ENCODE assay signal across 10 mouse cellular contexts in genomic region chr7:46482099-46482531, GRCm38 (mm10).
DNase-seq lines count a peak whose midpoint lies in the region; ATAC-seq and TF ChIP-seq lines count a peak whose summit lies in the region.
"Had no signal": no experiment of that assay in that cellular context is flagged by ENCODE, and none has a peak within 500 bp of the region (broad histone marks: within the 10 kb centered on the region; RNA-seq: fewer than 3 reads in every experiment).

No protein-coding gene starts in this region.

- no peak overlapping the region for H3K4me2 ChIP-seq in midbrain, embryonic 11.5 days
- H3K4me2 ChIP-seq in midbrain, embryonic 13.5 days (replicated peaks) = no peak overlapping the region
- no peak overlapping the region for H3K4me2 ChIP-seq in intestine, postnatal 0 days (replicated peaks; ENCODE audit: low read depth)
- no peak overlapping the region for H3K4me2 ChIP-seq in forebrain, embryonic 12.5 days
- H3K4me2 ChIP-seq: forebrain, embryonic 15.5 days had no signal

- no peak overlapping the region for H3K27ac ChIP-seq in midbrain, embryonic 11.5 days (ENCODE audit: low read depth, low read length)
- H3K27ac ChIP-seq in midbrain, embryonic 13.5 days = no peak overlapping the region
- peak overlapping the region; percentile 29; the same call in 1 of the 2 replicates for H3K27ac ChIP-seq in intestine, postnatal 0 days (ENCODE audit: low read depth, low read length)
- H3K27ac ChIP-seq in small intestine, adult 2 months (ENCODE audit: insufficient read depth, low read depth, low read length) = 0 out of 2 replicates have a peak overlapping the region, but pooled peaks have one; percentile 21
- no peak overlapping the region for H3K27ac ChIP-seq in forebrain, embryonic 12.5 days
- H3K27ac ChIP-seq: forebrain, embryonic 15.5 days had no signal

- no peaks in the 10 kb centered on the region for H3K4me1 ChIP-seq in midbrain, embryonic 11.5 days (ENCODE audit: control insufficient read depth, insufficient read depth, low read length)
- H3K4me1 ChIP-seq in midbrain, embryonic 13.5 days (replicated peaks) = peaks cover 12% of the 10 kb centered on the region
- no peaks in the 10 kb centered on the region for H3K4me1 ChIP-seq in intestine, postnatal 0 days (replicated peaks; ENCODE audit: control insufficient read depth, insufficient read depth, low read length)
- peaks cover 8% of the 10 kb centered on the region; the same call in 1 of the 2 replicates for H3K4me1 ChIP-seq in small intestine, adult 2 months (ENCODE audit: control insufficient read depth, insufficient read depth, insufficient read length, low read length)
- H3K4me1 ChIP-seq in forebrain, embryonic 12.5 days = peaks cover 5% of the 10 kb centered on the region; the same call in 1 of the 2 replicates

- no peak for ATAC-seq in midbrain, embryonic 11.5 days (ENCODE audit: low FRiP score)
- no peak for ATAC-seq in midbrain, embryonic 13.5 days
- 0 out of 2 replicates have a peak, but pooled peaks have one; percentile 36 for ATAC-seq in intestine, postnatal 0 days
- no peak; the same call in 1 of the 2 replicates for ATAC-seq in forebrain, embryonic 12.5 days (ENCODE audit: low FRiP score)
- ATAC-seq: forebrain, embryonic 15.5 days had no signal

- H3K4me3 ChIP-seq in midbrain, embryonic 11.5 days (ENCODE audit: low read depth, low read length) = no peak overlapping the region
- no peak overlapping the region for H3K4me3 ChIP-seq in midbrain, embryonic 13.5 days (replicated peaks)
- no peak overlapping the region for H3K4me3 ChIP-seq in intestine, postnatal 0 days (ENCODE audit: low read depth, low read length)
- H3K4me3 ChIP-seq in small intestine, adult 2 months (ENCODE audit: low read depth, low read length) = no peak overlapping the region
- H3K4me3 ChIP-seq in forebrain, embryonic 12.5 days (replicated peaks) = no peak overlapping the region
- H3K4me3 ChIP-seq: forebrain, embryonic 15.5 days had no signal

- H3K9me3 ChIP-seq in midbrain, embryonic 11.5 days (ENCODE audit: control insufficient read depth, low read length) = no peaks in the 10 kb centered on the region
- no peaks in the 10 kb centered on the region for H3K9me3 ChIP-seq in midbrain, embryonic 13.5 days
- H3K9me3 ChIP-seq in intestine, postnatal 0 days (ENCODE audit: control insufficient read depth) = no peaks in the 10 kb centered on the region
- H3K9me3 ChIP-seq in forebrain, embryonic 12.5 days = no peaks in the 10 kb centered on the region
- H3K9me3 ChIP-seq: forebrain, embryonic 15.5 days had no signal

- H3K9ac ChIP-seq in midbrain, embryonic 11.5 days (ENCODE audit: low read length) = no peak overlapping the region
- H3K9ac ChIP-seq in midbrain, embryonic 13.5 days (replicated peaks) = no peak overlapping the region
- H3K9ac ChIP-seq in intestine, postnatal 0 days (ENCODE audit: low read depth, low read length) = no peak overlapping the region
- no peak overlapping the region for H3K9ac ChIP-seq in forebrain, embryonic 12.5 days
- H3K9ac ChIP-seq: forebrain, embryonic 15.5 days had no signal

- no peak for TF ChIP-seq POLR2A in small intestine, adult 2 months (IDR thresholded peaks at IDR 0.05; ENCODE audit: low read depth, low read length)

- no peaks in the 10 kb centered on the region for H3K27me3 ChIP-seq in midbrain, embryonic 11.5 days (ENCODE audit: control insufficient read depth, insufficient read depth, low read length)
- no peaks in the 10 kb centered on the region for H3K27me3 ChIP-seq in midbrain, embryonic 13.5 days
- no peaks in the 10 kb centered on the region for H3K27me3 ChIP-seq in intestine, postnatal 0 days (replicated peaks; ENCODE audit: control insufficient read depth, insufficient read depth, low read length)
- H3K27me3 ChIP-seq in small intestine, adult 2 months (ENCODE audit: control insufficient read depth, insufficient read depth, low read length) = no peaks in the 10 kb centered on the region
- no peaks in the 10 kb centered on the region for H3K27me3 ChIP-seq in forebrain, embryonic 12.5 days
- H3K27me3 ChIP-seq: forebrain, embryonic 15.5 days had no signal

- WGBS in midbrain, embryonic 11.5 days = 71% methylated on average over 2 of the region's 2 CpGs
- WGBS in midbrain, embryonic 13.5 days = 78% methylated on average over 2 of the region's 2 CpGs
- WGBS in intestine, postnatal 0 days = 25% methylated on average over 2 of the region's 2 CpGs
- WGBS in small intestine, adult 2 months = 53% methylated on average over 2 of the region's 2 CpGs
- WGBS in forebrain, embryonic 12.5 days = 81% methylated on average over 2 of the region's 2 CpGs

- DNase-seq in midbrain, embryonic 11.5 days (ENCODE audit: low spot score, missing footprints) = peak; percentile 56
- DNase-seq in heart, adult 18-20 months = peak; percentile 66 to 88
- no peak for DNase-seq in cerebellum, postnatal 25 days
- no peak for DNase-seq in ovary, postnatal 10 days (ENCODE audit: low spot score)
- DNase-seq: right cerebral cortex, postnatal 4 days had no signal

- H3K36me3 ChIP-seq in midbrain, embryonic 11.5 days (ENCODE audit: control insufficient read depth, insufficient read depth, low read length) = no peaks in the 10 kb centered on the region
- no peaks in the 10 kb centered on the region for H3K36me3 ChIP-seq in midbrain, embryonic 13.5 days
- H3K36me3 ChIP-seq in intestine, postnatal 0 days (ENCODE audit: control insufficient read depth, insufficient read depth) = no peaks in the 10 kb centered on the region
- H3K36me3 ChIP-seq in small intestine, adult 2 months (ENCODE audit: control insufficient read depth, insufficient read depth, low read length) = no peaks in the 10 kb centered on the region
- no peaks in the 10 kb centered on the region for H3K36me3 ChIP-seq in forebrain, embryonic 12.5 days (replicated peaks)
- H3K36me3 ChIP-seq: forebrain, embryonic 15.5 days had no signal

- TF ChIP-seq CTCF in intestine, postnatal 0 days (IDR thresholded peaks at IDR 0.05; ENCODE audit: low read depth) = no peak
- no peak for TF ChIP-seq CTCF in small intestine, adult 2 months (IDR thresholded peaks at IDR 0.05; ENCODE audit: extremely low read depth, insufficient read length, insufficient replicate concordance, low read depth, low read length)

Comparison
In these comparisons a context has a peak if more than half of its experiments do, and no peak if none do; other contexts are left out.
1. DNase-seq: peak in midbrain, embryonic 11.5 days (single experiment) and heart, adult 18-20 months (2 of 2); none in cerebellum, postnatal 25 days (0 of 2) and ovary, postnatal 10 days (single experiment).
2. H3K27ac ChIP-seq: peak in intestine, postnatal 0 days (single experiment) and small intestine, adult 2 months (single experiment); none in midbrain, embryonic 11.5 days (single experiment), midbrain, embryonic 13.5 days (single experiment) and forebrain, embryonic 12.5 days (single experiment).